Mouse (Mus musculus): ENCODE results near the gene Pld2.

The Pld2 gene

GRCm38 (mm10) chr11:70577201-70577600, 37.3 kb downstream of the Pld2 start:
- DNase-seq (ENCODE audit: low spot score): no peak

- DNase-seq (ENCODE audit: low spot score): no peak
Measured at GRCm38 (mm10) chr11:70578962-70579361, 39.1 kb downstream of the Pld2 start.

- peak; percentile 55 for DNase-seq (ENCODE audit: low spot score)
Measured at GRCm38 (mm10) chr11:70579710-70580357, 40.0 kb downstream of the Pld2 start.

- no peak for DNase-seq (ENCODE audit: low spot score)
Measured at GRCm38 (mm10) chr11:70580358-70580720, 40.5 kb downstream of the Pld2 start.

GRCm38 (mm10) chr11:70580921-70581320, 41.1 kb downstream of the Pld2 start:
- DNase-seq (ENCODE audit: low spot score): peak; percentile 63

GRCm38 (mm10) chr11:70582196-70582595, 42.3 kb downstream of the Pld2 start:
- no peak for DNase-seq (ENCODE audit: low spot score)

- DNase-seq (ENCODE audit: low spot score): no peak
Measured at GRCm38 (mm10) chr11:70583022-70583714, 43.3 kb downstream of the Pld2 start.

- no peak for DNase-seq (ENCODE audit: low spot score)
Measured at GRCm38 (mm10) chr11:70583775-70584174, 43.9 kb downstream of the Pld2 start.

- no peak for DNase-seq (ENCODE audit: low spot score)
Measured at GRCm38 (mm10) chr11:70585457-70585856, 45.6 kb downstream of the Pld2 start.

- DNase-seq (ENCODE audit: low spot score): no peak
Measured at GRCm38 (mm10) chr11:70586261-70586660, 46.4 kb downstream of the Pld2 start.

- DNase-seq (ENCODE audit: low spot score): no peak
Measured at GRCm38 (mm10) chr11:70586954-70587353, 47.1 kb downstream of the Pld2 start.

- DNase-seq (ENCODE audit: low spot score): no peak
Measured at GRCm38 (mm10) chr11:70591733-70592132, 51.9 kb downstream of the Pld2 start.

- peak; percentile 37 for DNase-seq (ENCODE audit: low spot score)
Measured at GRCm38 (mm10) chr11:70594253-70594989, 54.6 kb downstream of the Pld2 start.

GRCm38 (mm10) chr11:70595638-70596037, 55.8 kb downstream of the Pld2 start:
- DNase-seq (ENCODE audit: low spot score): no peak

- no peak for DNase-seq (ENCODE audit: low spot score)
Measured at GRCm38 (mm10) chr11:70596094-70596493, 56.2 kb downstream of the Pld2 start.

- DNase-seq (ENCODE audit: low spot score): peak; percentile 51
Measured at GRCm38 (mm10) chr11:70597301-70597700, 57.4 kb downstream of the Pld2 start.

GRCm38 (mm10) chr11:70598451-70598953, 58.6 kb downstream of the Pld2 start:
- no peak for DNase-seq (ENCODE audit: low spot score)

GRCm38 (mm10) chr11:70605024-70605566, 65.2 kb downstream of the Pld2 start:
- DNase-seq (ENCODE audit: low spot score): peak; percentile 78

- no peak for DNase-seq (ENCODE audit: low spot score)
Measured at GRCm38 (mm10) chr11:70606717-70607116, 66.9 kb downstream of the Pld2 start.

GRCm38 (mm10) chr11:70607611-70608010, 67.7 kb downstream of the Pld2 start:
- DNase-seq (ENCODE audit: low spot score): no peak
